Mouse (Mus musculus) thymus, adult 2 months (tissue): ENCODE measurements around the gene Kirrel3. TPM values are rescaled to one million over a fixed set of nuclear protein-coding genes. Genes with fewer than 3 reads are reported as not detected.

Experiments
- DNase-seq: peaks from one replicate; pipeline ENCODE4 v3.0.0; 2021
- H3K27ac ChIP-seq: fragments of 200-500 bp; 2 replicates; pipeline ENCODE4 v1.5.1; 2012; ENCODE audit warnings: low read length, control low read depth; ENCODE audit not compliant: control insufficient read depth, insufficient read depth
- H3K27me3 ChIP-seq: fragments of 200-500 bp; 2 replicates; pipeline ENCODE4 v1.6.1; 2012; ENCODE audit warnings: mild to moderate bottlenecking, low read length, moderate library complexity, mixed read lengths; ENCODE audit not compliant: control insufficient read depth, insufficient read depth
- H3K36me3 ChIP-seq: fragments of 200-500 bp; 2 replicates; pipeline ENCODE4 v1.6.1; 2012; ENCODE audit warnings: mild to moderate bottlenecking, low read length, moderate library complexity; ENCODE audit not compliant: control insufficient read depth, insufficient read depth
- H3K4me1 ChIP-seq: fragments of 200-500 bp; replicated peaks from 2 replicates; pipeline ENCODE4 v1.6.1; 2012; ENCODE audit warnings: low read length; ENCODE audit not compliant: control insufficient read depth, insufficient read depth
- H3K4me3 ChIP-seq: fragments of 200-500 bp; 2 replicates; pipeline ENCODE4 v1.5.1; 2012; ENCODE audit warnings: mild to moderate bottlenecking, low read length, control low read depth, moderate library complexity; ENCODE audit not compliant: control insufficient read depth, insufficient read depth
- CTCF ChIP-seq: fragments of 200-500 bp; IDR thresholded peaks from 2 replicates; pipeline ENCODE4 v1.5.1; 2012; ENCODE audit warnings: mild to moderate bottlenecking, control low read depth, low read length, moderate library complexity, borderline replicate concordance; ENCODE audit not compliant: control insufficient read depth, poor library complexity, insufficient read depth; ENCODE audit errors: extremely low read depth
- POLR2A ChIP-seq: fragments of 200-500 bp; IDR thresholded peaks from 2 replicates; pipeline ENCODE4 v1.6.1; 2012; ENCODE audit warnings: mild to moderate bottlenecking, low read length, control low read depth, moderate library complexity; ENCODE audit not compliant: control insufficient read depth, poor library complexity, insufficient read depth; ENCODE audit errors: extremely low read depth
- WGBS: fragments of 180-500 bp; shearing (Covaris S2); methylation state at CpG from one replicate; pipeline ENCODE4 v1.1.7; 2018; 5-methylcytosine and 5-hydroxymethylcytosine counted together
- polyA plus RNA-seq: library from polyadenylated mRNA; depleted of rRNA; stranded (reverse); fragments of >200 nt; gene quantifications from 2 replicates; pipeline ENCODE4 v1.2.3, GENCODE M21; 2012

Gene Kirrel3
- polyA plus RNA-seq, 1 experiment: 1.2 TPM

GRCm38 (mm10) chr9:34875238-34875637 lies 389.5 kb downstream of the Kirrel3 start:
- no peaks in the 10 kb centered on the region for H3K27me3 ChIP-seq
- no peak for DNase-seq
- no peak overlapping the region for H3K4me3 ChIP-seq
- TF ChIP-seq POLR2A: no peak
- TF ChIP-seq CTCF: no peak
- no peaks in the 10 kb centered on the region for H3K4me1 ChIP-seq
- no peak overlapping the region for H3K27ac ChIP-seq
- 93% methylated on average over 6 of the region's 6 CpGs for WGBS
- H3K36me3 ChIP-seq: no peaks in the 10 kb centered on the region

GRCm38 (mm10) chr9:34877186-34877585 lies 391.5 kb downstream of the Kirrel3 start:
- WGBS: 39% methylated on average over 3 of the region's 3 CpGs
- Histone ChIP-seq H3K27ac (no peak overlapping the region), H3K4me3 (no peak overlapping the region), H3K36me3 (no peaks in the 10 kb centered on the region), H3K4me1 (no peaks in the 10 kb centered on the region), H3K27me3 (no peaks in the 10 kb centered on the region)
- no peak for TF ChIP-seq CTCF
- DNase-seq: no peak

GRCm38 (mm10) chr9:34877799-34878198 lies 392.1 kb downstream of the Kirrel3 start:
- 86% methylated on average over 3 of the region's 3 CpGs for WGBS
- H3K4me1 ChIP-seq: no peaks in the 10 kb centered on the region
- no peak overlapping the region for H3K4me3 ChIP-seq
- no peak for DNase-seq
- no peaks in the 10 kb centered on the region for H3K27me3 ChIP-seq
- no peaks in the 10 kb centered on the region for H3K36me3 ChIP-seq
- H3K27ac ChIP-seq: no peak overlapping the region
- TF ChIP-seq POLR2A: no peak
- TF ChIP-seq CTCF: no peak

GRCm38 (mm10) chr9:34881750-34882149 lies 396.1 kb downstream of the Kirrel3 start:
- H3K36me3 ChIP-seq: no peaks in the 10 kb centered on the region
- H3K4me1 ChIP-seq: no peaks in the 10 kb centered on the region
- no peak overlapping the region for H3K27ac ChIP-seq
- TF ChIP-seq POLR2A (no peak), CTCF (no peak)
- 11% methylated on average over 5 of the region's 5 CpGs for WGBS
- no peak overlapping the region for H3K4me3 ChIP-seq
- no peak for DNase-seq
- H3K27me3 ChIP-seq: no peaks in the 10 kb centered on the region

DNA sequence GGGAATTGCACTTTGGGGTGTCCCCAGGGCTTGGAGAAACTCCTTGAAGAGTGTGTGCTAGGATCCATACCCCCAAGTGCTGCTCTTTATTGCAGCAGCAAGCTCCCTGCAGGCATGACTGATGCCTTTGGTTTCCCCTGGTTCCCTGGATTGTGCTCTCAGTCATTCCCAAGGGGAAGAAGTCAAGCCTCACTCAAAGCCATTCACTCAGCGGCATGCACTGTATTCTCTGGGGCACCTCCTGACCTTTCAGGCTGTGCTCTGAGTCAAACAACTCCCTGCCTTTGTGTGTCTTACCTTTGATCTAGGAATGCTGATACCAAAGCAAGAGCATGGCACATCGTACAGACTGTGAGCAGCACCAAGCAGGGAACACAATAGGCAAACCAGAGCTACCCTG lies 396.5 kb downstream of the Kirrel3 start:
- no peak for TF ChIP-seq POLR2A
- no peak overlapping the region for H3K27ac ChIP-seq
- no peak overlapping the region for H3K4me3 ChIP-seq
- H3K27me3 ChIP-seq: no peaks in the 10 kb centered on the region
- WGBS: 38% methylated on average over 2 of the region's 2 CpGs
- no peak for DNase-seq
- H3K36me3 ChIP-seq: no peaks in the 10 kb centered on the region
- H3K4me1 ChIP-seq: no peaks in the 10 kb centered on the region

DNA sequence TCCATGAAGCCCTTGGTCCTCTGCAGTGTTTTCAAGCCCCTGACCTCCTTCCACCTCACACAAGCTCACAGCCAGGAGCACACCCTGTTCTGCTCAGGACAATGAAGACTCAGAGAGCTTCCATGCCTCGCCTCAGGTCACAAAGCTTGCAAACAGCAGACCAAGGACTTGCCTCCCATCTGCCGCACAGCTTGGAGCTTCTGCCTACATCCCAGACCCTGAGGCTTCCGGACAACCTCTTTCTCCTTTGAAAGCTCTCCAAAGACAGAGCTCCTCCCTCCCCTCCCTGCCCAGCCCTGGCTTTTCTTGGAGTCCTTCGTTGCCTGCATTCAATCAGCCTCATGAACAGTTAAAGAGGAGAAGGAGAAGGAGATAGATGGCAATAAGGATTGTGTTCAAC lies 397.4 kb downstream of the Kirrel3 start:
- Histone ChIP-seq H3K36me3 (no peaks in the 10 kb centered on the region), H3K4me3 (no peak overlapping the region), H3K4me1 (no peaks in the 10 kb centered on the region), H3K27ac (no peak overlapping the region), H3K27me3 (no peaks in the 10 kb centered on the region)
- DNase-seq: no peak
- WGBS: 57% methylated on average over 4 of the region's 4 CpGs
- no peak for TF ChIP-seq CTCF

GRCm38 (mm10) chr9:34884325-34884724 lies 398.6 kb downstream of the Kirrel3 start:
- Histone ChIP-seq H3K27me3 (no peaks in the 10 kb centered on the region), H3K36me3 (no peaks in the 10 kb centered on the region), H3K27ac (no peak overlapping the region), H3K4me1 (no peaks in the 10 kb centered on the region), H3K4me3 (no peak overlapping the region)
- no peak for DNase-seq
- 93% methylated on average over 3 of the region's 3 CpGs for WGBS
- TF ChIP-seq POLR2A (no peak), CTCF (no peak)
